Mouse (Mus musculus): ENCODE results near the gene Gm13889. TPM values are rescaled to one million over a fixed set of nuclear protein-coding genes. Genes with fewer than 3 reads are reported as not detected.

Gm13889 gene
- polyA plus RNA-seq, 1 experiment from 2014 or later, result 3.8 TPM

DNA sequence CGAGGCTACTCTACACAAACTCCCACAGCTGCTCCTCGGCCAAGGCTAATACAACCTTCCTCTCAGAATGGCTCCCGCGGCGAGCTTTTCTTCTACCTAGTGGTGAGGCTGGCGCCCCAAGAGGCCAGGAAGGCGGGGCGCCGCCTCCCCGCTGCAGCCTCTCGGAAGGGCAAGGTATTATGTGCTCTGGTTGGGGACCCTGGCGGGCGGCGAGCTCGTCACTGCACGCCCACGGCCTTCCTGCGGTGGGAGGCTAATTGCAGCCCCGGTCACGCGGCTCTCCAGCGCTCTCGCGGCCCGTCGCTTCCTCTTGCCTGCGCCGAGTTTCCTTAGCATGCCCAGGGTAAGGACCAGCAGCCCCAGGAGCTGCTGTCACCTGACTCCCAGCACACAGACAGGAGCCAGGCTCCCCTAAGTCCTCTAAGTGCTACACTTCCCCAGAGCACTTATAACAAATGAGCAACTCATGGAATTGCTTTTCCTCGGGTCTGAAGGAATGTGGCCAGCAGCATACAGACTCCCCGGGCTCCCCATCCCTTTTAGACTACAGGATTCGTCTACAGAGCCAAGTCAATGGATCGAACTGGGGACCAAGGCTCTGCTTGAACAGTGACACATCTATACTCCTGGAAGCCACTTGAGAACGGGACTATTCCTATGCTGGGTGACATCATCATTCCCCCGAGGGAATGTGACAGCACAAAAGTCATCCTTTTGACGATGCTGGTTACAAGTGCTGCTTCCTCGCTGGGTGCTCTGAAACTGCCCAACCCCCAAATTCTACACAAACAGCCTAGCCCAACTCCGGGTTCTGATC is 19.6 kb upstream of the Gm13889 start:
- H3K4me2 ChIP-seq, result peak overlapping the region; percentile 65
- H3K36me3 ChIP-seq, result peaks cover 29% of the 10 kb centered on the region
- peak; percentile 48; the same call in 1 of the 2 replicates for ATAC-seq
- no peaks in the 10 kb centered on the region for H3K9me3 ChIP-seq (replicated peaks)
- peaks cover 16% of the 10 kb centered on the region for H3K4me1 ChIP-seq
- 0 out of 2 replicates have a peak overlapping the region, but pooled peaks have one; percentile 28 for H3K9ac ChIP-seq
- H3K27ac ChIP-seq, result no peak overlapping the region
- peak overlapping the region; percentile 35 for H3K4me3 ChIP-seq
- peaks cover 23% of the 10 kb centered on the region for H3K27me3 ChIP-seq (replicated peaks)
- 5% methylated on average over 37 of the region's 37 CpGs for WGBS (ENCODE audit: insufficient replicate concordance)

DNA sequence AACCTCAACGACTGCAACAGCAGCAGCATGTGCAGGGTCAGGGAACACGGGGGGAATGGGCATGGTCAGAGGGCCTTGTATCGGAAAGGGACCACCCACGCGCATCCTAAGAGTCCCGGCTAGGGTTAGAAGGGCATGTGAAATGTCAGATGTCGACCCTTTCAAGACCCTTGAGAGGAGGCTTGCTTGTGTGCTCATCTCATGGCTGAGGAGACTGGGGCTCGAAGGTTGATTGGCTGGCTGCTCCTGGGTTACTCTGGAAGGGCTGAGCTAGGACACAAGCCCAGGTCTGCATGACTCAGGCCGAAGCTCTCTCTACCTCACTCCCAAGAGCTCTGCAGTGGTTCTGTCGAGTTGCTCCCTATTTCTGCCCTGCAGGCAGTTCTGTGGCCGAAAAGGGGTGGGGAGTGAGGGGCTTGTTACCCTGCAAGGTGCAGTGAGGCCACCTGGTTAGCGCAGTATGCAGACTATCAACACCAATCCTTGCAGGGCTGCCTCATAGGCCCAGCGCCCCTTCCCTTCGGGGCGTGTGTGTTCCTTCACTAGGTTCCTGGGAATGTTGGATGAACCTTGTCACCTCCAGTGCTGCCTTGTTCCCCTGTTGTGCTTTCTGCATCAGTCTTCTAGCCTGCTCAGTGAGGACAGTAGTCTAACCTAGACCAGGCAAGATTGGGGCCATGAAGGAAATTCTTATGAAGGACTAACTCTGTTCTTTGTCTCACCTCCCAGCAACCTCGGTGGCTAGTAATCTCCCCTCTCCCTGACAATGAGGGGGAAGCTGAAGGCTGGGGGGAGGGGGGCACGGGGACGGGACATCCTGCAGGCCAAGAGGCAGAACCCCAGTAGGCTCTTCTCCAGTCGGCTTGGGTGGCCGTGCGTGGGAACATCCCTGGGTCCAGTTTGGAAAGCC is 18.8 kb upstream of the Gm13889 start:
- H3K9ac ChIP-seq, result no peak overlapping the region
- H3K27me3 ChIP-seq (replicated peaks), result peaks cover 23% of the 10 kb centered on the region
- WGBS (ENCODE audit: insufficient replicate concordance), result 34% methylated on average over 21 of the region's 21 CpGs
- no peak for ATAC-seq
- H3K4me3 ChIP-seq, result peak overlapping the region; percentile 35
- H3K4me1 ChIP-seq, result peaks cover 16% of the 10 kb centered on the region
- no peaks in the 10 kb centered on the region for H3K9me3 ChIP-seq (replicated peaks)
- H3K36me3 ChIP-seq, result peaks cover 21% of the 10 kb centered on the region
- H3K27ac ChIP-seq, result no peak overlapping the region
- H3K4me2 ChIP-seq, result peak overlapping the region; percentile 65

DNA sequence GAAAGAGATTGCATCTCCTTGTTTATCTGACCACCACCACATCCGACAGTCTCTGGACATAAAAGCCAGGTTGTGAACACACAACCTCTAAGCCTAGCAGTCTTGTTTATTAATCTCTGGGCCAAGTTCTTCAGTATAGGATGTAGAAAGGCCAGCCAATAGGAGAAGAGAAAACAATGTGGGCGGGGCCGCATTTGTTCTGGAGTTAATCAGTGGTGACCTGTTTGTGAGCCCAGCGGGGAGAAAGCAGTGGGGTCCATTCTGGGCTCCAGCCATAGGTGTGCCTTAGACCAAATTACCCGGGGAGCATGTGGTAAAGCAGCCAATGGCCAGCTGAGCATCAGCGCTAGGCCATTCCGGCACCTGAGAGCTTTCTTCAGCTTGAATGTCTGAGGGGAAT is 18.0 kb upstream of the Gm13889 start:
- Histone ChIP-seq H3K9me3 (replicated peaks) (no peaks in the 10 kb centered on the region), H3K4me2 (no peak overlapping the region), H3K36me3 (peaks cover 14% of the 10 kb centered on the region), H3K9ac (no peak overlapping the region), H3K27me3 (replicated peaks) (peaks cover 23% of the 10 kb centered on the region), H3K27ac (no peak overlapping the region), H3K4me1 (peaks cover 16% of the 10 kb centered on the region), H3K4me3 (no peak overlapping the region)
- no peak for ATAC-seq
- WGBS (ENCODE audit: insufficient replicate concordance), result 51% methylated on average over 7 of the region's 7 CpGs

DNA sequence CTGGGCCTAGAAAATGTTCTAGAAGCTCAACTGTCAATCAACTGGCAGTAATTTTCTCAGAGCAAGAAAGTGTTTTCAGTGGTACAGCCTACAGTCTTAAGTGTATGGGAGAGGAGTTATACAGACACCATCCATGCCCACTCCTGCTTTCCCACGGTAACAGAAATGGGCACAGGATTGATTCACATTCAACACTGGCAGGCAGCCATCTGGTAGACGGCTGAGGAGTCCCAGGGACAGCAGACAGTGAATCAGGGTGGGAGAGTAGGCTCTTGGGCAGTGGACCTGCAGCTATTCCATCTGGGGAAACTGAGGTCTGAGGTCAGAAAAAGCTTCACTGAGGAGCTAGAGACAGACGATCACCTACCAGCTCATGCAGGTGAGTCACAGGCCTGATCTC is 14.6 kb upstream of the Gm13889 start:
- Histone ChIP-seq H3K4me2 (no peak overlapping the region), H3K27me3 (replicated peaks) (peaks cover 17% of the 10 kb centered on the region), H3K4me3 (no peak overlapping the region), H3K9ac (no peak overlapping the region), H3K27ac (no peak overlapping the region), H3K36me3 (no peaks in the 10 kb centered on the region), H3K9me3 (replicated peaks) (no peaks in the 10 kb centered on the region), H3K4me1 (peaks cover 11% of the 10 kb centered on the region)
- no peak for ATAC-seq
- WGBS (ENCODE audit: insufficient replicate concordance), result 57% methylated on average over 3 of the region's 3 CpGs

DNA sequence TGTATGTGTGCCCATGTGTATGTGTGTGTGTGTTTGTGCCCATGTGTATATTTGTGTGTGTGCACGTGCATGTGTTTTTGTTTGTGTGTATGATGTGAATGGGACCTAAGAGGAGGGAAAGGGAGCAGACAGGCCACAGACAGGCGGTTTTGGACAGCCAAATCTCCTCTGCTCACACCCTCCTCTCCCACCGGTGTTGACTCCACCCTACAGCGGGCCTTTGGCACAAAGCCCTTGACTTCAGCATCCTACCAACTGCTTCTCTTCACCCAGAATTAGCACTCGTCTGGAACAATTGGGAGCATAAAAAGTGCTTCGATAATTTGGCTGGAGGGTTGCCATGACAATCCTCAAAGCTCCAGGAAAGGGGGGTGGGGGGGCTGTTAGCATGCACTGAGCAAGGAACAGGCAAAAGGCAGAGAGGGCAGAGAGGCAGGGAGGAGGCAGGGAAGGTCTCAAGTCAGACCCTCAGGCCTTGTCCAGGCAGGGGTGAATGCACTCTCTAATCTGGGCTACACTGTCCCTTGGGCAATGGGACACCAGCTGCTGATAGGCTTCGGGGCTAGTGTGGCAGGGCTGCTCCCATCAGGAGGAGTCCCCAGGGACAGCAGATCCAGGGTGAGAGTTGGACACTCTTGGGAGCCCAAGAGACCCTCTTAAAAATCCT is 7.6 kb upstream of the Gm13889 start:
- no peak overlapping the region for H3K4me3 ChIP-seq
- ATAC-seq, result no peak
- no peak overlapping the region for H3K4me2 ChIP-seq
- no peak overlapping the region for H3K9ac ChIP-seq
- H3K9me3 ChIP-seq (replicated peaks), result no peaks in the 10 kb centered on the region
- H3K4me1 ChIP-seq, result no peaks in the 10 kb centered on the region
- WGBS (ENCODE audit: insufficient replicate concordance), result 62% methylated on average over 7 of the region's 7 CpGs
- peaks cover 22% of the 10 kb centered on the region for H3K27me3 ChIP-seq (replicated peaks)
- H3K36me3 ChIP-seq, result no peaks in the 10 kb centered on the region
- no peak overlapping the region for H3K27ac ChIP-seq

DNA sequence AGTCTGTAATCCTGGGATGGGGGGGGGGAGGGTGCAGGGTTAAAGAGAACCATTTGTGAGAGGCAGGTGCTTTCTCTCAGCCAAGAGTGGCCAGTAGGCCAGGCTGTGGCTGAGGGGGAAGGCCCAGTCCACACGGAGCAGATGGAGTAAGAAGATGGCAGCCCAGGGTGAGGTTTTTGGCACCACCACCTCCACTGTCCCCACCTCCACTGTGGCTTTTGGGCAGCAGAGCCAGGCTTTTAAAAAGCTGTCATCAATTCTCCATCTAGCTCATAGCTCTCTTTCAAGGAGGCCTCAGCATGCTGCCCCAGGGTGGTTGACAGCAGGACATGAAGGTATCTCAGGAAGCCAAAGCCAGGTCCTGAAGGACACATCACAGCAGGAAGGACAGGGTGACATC is 6.8 kb upstream of the Gm13889 start:
- H3K4me3 ChIP-seq, result no peak overlapping the region
- ATAC-seq, result no peak
- no peaks in the 10 kb centered on the region for H3K36me3 ChIP-seq
- no peaks in the 10 kb centered on the region for H3K9me3 ChIP-seq (replicated peaks)
- no peaks in the 10 kb centered on the region for H3K4me1 ChIP-seq
- no peak overlapping the region for H3K27ac ChIP-seq
- H3K27me3 ChIP-seq (replicated peaks), result peaks cover 30% of the 10 kb centered on the region
- H3K9ac ChIP-seq, result no peak overlapping the region
- no peak overlapping the region for H3K4me2 ChIP-seq
- WGBS (ENCODE audit: insufficient replicate concordance), result 72% methylated on average over 1 of the region's 1 CpGs

DNA sequence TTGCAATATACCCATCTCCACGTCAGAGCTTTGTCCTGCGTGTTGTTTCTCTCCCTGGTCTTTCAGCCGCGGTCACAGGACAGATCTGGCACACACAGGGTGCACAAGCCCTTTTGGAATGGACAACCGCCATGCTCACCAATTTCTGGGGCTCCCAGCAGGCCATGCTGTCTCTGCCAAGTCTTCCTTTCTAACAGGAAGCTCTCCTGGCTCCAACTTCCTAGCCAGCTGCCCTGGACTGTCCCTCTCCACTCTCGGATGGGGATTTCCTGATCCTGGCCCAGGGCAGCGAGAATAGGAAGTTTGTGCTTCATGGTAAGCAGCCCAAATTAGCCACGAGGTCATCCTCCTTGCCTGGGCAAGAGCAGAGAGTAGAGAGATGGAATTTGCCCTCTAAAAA is 4.7 kb upstream of the Gm13889 start:
- H3K4me1 ChIP-seq, result peaks cover under 1% of the 10 kb centered on the region; the same call in 1 of the 2 replicates
- no peak overlapping the region for H3K9ac ChIP-seq
- 43% methylated on average over 8 of the region's 8 CpGs for WGBS (ENCODE audit: insufficient replicate concordance)
- H3K27me3 ChIP-seq (replicated peaks), result peaks cover 51% of the 10 kb centered on the region
- H3K4me2 ChIP-seq, result no peak overlapping the region
- no peaks in the 10 kb centered on the region for H3K9me3 ChIP-seq (replicated peaks)
- no peak overlapping the region for H3K4me3 ChIP-seq
- ATAC-seq, result no peak
- H3K36me3 ChIP-seq, result no peaks in the 10 kb centered on the region
- no peak overlapping the region for H3K27ac ChIP-seq

DNA sequence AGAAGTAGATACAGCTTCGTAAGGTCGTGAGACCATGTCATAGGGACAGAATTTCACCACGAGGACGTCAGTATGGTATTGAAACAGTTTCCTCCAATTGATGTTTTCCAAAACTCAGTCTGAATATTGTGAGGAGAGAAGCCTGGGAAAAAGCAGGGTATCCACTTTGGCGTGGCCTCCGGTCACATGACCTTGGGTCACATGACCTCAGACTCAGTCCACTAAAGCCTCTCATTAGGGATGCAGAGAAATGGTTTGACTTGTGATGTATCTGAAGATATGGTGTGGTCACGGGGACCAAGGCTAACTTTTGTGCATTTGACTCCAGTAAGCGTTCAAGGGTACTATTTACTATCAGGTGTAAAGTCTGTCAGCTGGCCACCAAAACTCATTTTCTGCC is 2.3 kb upstream of the Gm13889 start:
- no peak for ATAC-seq
- Histone ChIP-seq H3K27ac (no peak overlapping the region), H3K9ac (no peak overlapping the region), H3K27me3 (replicated peaks) (peaks cover 70% of the 10 kb centered on the region), H3K4me1 (peaks cover 4% of the 10 kb centered on the region; the same call in 1 of the 2 replicates), H3K36me3 (no peaks in the 10 kb centered on the region), H3K4me2 (no peak overlapping the region), H3K9me3 (replicated peaks) (no peaks in the 10 kb centered on the region), H3K4me3 (no peak overlapping the region)
- 57% methylated on average over 8 of the region's 8 CpGs for WGBS (ENCODE audit: insufficient replicate concordance)

DNA sequence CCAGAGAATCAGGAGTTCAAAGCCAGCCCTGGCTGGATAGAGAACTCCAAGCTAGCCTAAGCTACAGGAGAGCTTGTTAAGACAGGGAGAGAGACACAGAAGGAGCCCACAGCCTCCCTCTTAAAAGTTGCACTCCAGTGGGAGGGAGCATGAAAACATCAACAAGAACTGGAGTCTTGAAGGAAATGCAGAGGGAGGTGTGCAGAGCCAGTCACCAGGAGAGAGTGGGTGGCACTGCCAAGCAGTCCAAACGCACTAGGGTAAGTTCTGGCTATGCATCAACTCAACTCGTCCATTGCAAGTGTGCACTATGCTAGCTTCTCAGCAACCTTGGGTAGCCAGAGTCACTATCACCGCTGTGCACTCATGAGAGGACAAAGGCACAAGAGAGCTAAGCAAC is 1.2 kb upstream of the Gm13889 start:
- Histone ChIP-seq H3K27me3 (replicated peaks) (peaks cover 81% of the 10 kb centered on the region), H3K27ac (no peak overlapping the region), H3K4me1 (peaks cover 4% of the 10 kb centered on the region; the same call in 1 of the 2 replicates), H3K4me2 (no peak overlapping the region), H3K9ac (no peak overlapping the region), H3K4me3 (no peak overlapping the region), H3K36me3 (no peaks in the 10 kb centered on the region), H3K9me3 (replicated peaks) (no peaks in the 10 kb centered on the region)
- ATAC-seq, result no peak
- WGBS (ENCODE audit: insufficient replicate concordance), result 54% methylated on average over 3 of the region's 3 CpGs

DNA sequence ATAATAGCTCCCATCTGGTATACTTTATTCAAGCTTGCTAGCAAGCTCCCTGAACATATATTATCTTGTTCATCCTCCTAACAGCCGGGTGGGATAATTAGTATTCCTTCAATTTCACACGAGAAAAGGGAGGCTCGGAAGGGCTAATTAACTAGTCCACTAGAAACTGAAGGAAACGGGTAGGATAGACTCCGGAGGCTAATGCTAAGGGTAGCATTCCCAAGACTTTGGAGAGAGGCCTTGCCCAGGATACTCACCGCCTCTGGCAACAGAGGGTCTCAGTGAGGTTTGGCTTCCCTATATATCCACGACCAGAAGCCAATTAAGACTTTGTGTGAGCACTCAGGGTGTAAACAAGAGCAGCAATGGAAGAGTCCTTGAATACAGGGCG is 779 bp upstream of the Gm13889 start:
- Histone ChIP-seq H3K4me2 (no peak overlapping the region), H3K36me3 (no peaks in the 10 kb centered on the region), H3K4me1 (peaks cover 4% of the 10 kb centered on the region; the same call in 1 of the 2 replicates), H3K4me3 (no peak overlapping the region), H3K9me3 (replicated peaks) (no peaks in the 10 kb centered on the region), H3K27me3 (replicated peaks) (peaks cover 85% of the 10 kb centered on the region), H3K27ac (no peak overlapping the region), H3K9ac (no peak overlapping the region)
- ATAC-seq, result no peak
- 50% methylated on average over 8 of the region's 8 CpGs for WGBS (ENCODE audit: insufficient replicate concordance)

DNA sequence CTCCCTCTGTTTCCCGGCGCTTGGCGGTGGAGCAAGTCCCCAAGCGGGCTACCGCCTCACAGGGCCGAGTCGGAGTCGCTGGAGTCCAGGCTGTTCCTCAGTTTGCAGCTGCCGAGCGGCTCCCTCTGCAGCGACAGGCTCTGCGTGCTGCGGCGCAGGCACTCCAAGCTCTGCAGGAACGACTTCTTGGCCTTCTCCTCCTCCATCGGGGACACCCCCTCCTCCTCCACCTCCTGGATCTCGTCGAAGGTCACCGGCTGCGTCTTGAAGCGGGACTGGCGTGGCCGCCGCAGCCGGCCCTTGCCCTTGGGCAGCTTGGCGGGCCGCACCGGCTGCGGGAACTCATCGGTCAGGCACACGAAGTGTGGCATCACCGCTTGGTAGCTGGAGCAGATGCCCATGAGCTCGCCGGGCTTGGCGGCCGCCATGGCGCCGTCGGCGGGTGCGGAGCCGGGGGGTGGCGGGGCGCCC is 635 bp downstream of the Gm13889 start:
- 1% methylated on average over 39 of the region's 44 CpGs for WGBS (ENCODE audit: insufficient replicate concordance)
- H3K4me3 ChIP-seq, result peak overlapping the region; percentile 52
- no peak overlapping the region for H3K27ac ChIP-seq
- no peaks in the 10 kb centered on the region for H3K9me3 ChIP-seq (replicated peaks)
- ATAC-seq, result no peak
- H3K27me3 ChIP-seq (replicated peaks), result peaks cover 98% of the 10 kb centered on the region
- H3K4me2 ChIP-seq, result peak overlapping the region; percentile 73
- peak overlapping the region; percentile 41 for H3K9ac ChIP-seq
- H3K36me3 ChIP-seq, result no peaks in the 10 kb centered on the region
- peaks cover 4% of the 10 kb centered on the region; the same call in 1 of the 2 replicates for H3K4me1 ChIP-seq
